Mouse (Mus musculus) cortical plate, adult 2 months (tissue): ENCODE measurements around the gene Lrrc29.

ENCODE experiments used
- CTCF ChIP-seq: fragments of 200-500 bp; IDR thresholded peaks from 2 replicates; pipeline ENCODE4 v1.5.1; 2011; ENCODE audit warnings: mild to moderate bottlenecking, control low read depth, low read length; ENCODE audit not compliant: insufficient read depth; ENCODE audit errors: extremely low read depth
- POLR2A ChIP-seq: fragments of 200-500 bp; IDR thresholded peaks from 2 replicates; pipeline ENCODE4 v1.6.1; 2011; ENCODE audit warnings: mild to moderate bottlenecking, low read length, control low read depth; ENCODE audit not compliant: insufficient read depth; ENCODE audit errors: extremely low read depth

DNA sequence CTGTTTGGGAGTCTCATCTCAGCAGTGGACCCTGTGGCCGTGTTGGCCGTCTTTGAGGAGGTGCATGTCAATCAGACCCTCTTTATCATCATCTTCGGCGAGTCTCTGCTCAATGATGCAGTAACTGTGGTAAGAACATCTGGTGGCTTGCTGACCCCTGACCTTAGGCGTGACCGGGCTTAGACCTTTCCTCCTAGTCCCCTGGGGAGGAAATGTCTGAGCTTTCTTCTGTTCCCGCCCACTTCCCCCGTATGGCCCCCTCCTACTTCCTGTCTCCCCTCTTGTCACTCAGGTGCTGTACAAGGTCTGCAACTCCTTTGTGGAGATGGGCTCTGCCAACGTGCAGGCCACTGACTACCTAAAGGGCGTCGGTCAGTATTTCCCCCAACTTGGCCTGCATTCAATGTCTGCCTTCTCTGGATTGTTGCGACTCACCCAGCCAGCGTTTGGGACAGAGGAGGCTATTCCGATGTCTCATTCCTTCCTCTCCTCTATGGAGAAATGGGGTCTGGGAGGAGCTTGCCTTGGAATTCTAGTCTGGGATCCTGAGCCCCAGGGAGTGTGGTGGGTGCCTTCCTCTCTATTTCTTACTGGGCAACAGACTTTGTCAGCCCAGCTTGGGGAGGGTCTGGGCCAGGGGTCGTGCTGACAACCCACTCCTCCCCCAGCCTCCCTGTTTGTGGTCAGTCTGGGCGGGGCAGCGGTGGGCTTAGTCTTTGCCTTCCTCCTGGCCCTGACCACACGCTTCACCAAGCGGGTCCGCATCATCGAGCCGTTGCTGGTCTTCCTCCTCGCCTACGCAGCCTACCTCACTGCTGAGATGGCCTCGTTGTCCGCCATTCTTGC is 29.3 kb upstream of the Lrrc29 start:
- TF ChIP-seq CTCF (no peak), POLR2A (no peak)
